Mouse (Mus musculus): Measurements from ENCODE around the gene Ilf2. TPM values are rescaled to one million over a fixed set of nuclear protein-coding genes. Genes with fewer than 3 reads are reported as not detected.

The Ilf2 gene
- polyA plus RNA-seq, 1 experiment from 2014 or later: 31.2 TPM

- no peak overlapping the region for H3K4me3 ChIP-seq (ENCODE audit: inconsistent target)
- H3K36me3 ChIP-seq (ENCODE audit: inconsistent target): no peaks in the 10 kb centered on the region
- WGBS (ENCODE audit: missing documents): 0% methylated on average over 3 of the region's 3 CpGs
- H3K27ac ChIP-seq: no peak overlapping the region
- peaks cover 11% of the 10 kb centered on the region for H3K79me2 ChIP-seq (ENCODE audit: inconsistent target)
Observed at GRCm38 (mm10) chr3:90472213-90472612, 3.7 kb upstream of the Ilf2 start.

GRCm38 (mm10) chr3:90475151-90475830 lies 635 bp upstream of the Ilf2 start:
- Histone ChIP-seq H3K27ac (no peak overlapping the region), H3K36me3 (ENCODE audit: inconsistent target) (no peaks in the 10 kb centered on the region), H3K4me3 (ENCODE audit: inconsistent target) (peak overlapping the region; percentile 30), H3K79me2 (ENCODE audit: inconsistent target) (peaks cover 30% of the 10 kb centered on the region)
- 39% methylated on average over 11 of the region's 16 CpGs for WGBS (ENCODE audit: missing documents)

GRCm38 (mm10) chr3:90486998-90487397 lies 11.1 kb downstream of the Ilf2 start:
- WGBS (ENCODE audit: missing documents): 84% methylated on average over 5 of the region's 5 CpGs
- Histone ChIP-seq H3K36me3 (ENCODE audit: inconsistent target) (peaks cover 42% of the 10 kb centered on the region), H3K27ac (no peak overlapping the region), H3K4me3 (ENCODE audit: inconsistent target) (no peak overlapping the region), H3K79me2 (ENCODE audit: inconsistent target) (peaks cover 10% of the 10 kb centered on the region; the same call in 1 of the 2 replicates)

GRCm38 (mm10) chr3:90488576-90488975 lies 12.7 kb downstream of the Ilf2 start:
- no peak overlapping the region for H3K4me3 ChIP-seq (ENCODE audit: inconsistent target)
- WGBS (ENCODE audit: missing documents): 94% methylated on average over 6 of the region's 6 CpGs
- H3K36me3 ChIP-seq (ENCODE audit: inconsistent target): peaks cover 32% of the 10 kb centered on the region
- H3K27ac ChIP-seq: no peak overlapping the region
- peaks cover 10% of the 10 kb centered on the region; the same call in 1 of the 2 replicates for H3K79me2 ChIP-seq (ENCODE audit: inconsistent target)

GRCm38 (mm10) chr3:90490696-90491256 lies 14.8 kb downstream of the Ilf2 start, which contains the start of gene Snapin:
Gene Snapin (minus strand): TSS chr3:90491033.
- H3K36me3 ChIP-seq (ENCODE audit: inconsistent target): peaks cover 25% of the 10 kb centered on the region; the same call in 1 of the 2 replicates

GRCm38 (mm10) chr3:90491350-90491749 lies 15.4 kb downstream of the Ilf2 start:
- Histone ChIP-seq H3K4me3 (ENCODE audit: inconsistent target) (no peak overlapping the region), H3K36me3 (ENCODE audit: inconsistent target) (peaks cover 25% of the 10 kb centered on the region; the same call in 1 of the 2 replicates), H3K27ac (no peak overlapping the region), H3K79me2 (ENCODE audit: inconsistent target) (peaks cover 10% of the 10 kb centered on the region; the same call in 1 of the 2 replicates)
- 29% methylated on average over 2 of the region's 2 CpGs for WGBS (ENCODE audit: missing documents)

More at GRCm38 (mm10) chr3:90490696-90491256, 14.8 kb downstream of the Ilf2 start, which contains the start of gene Snapin:
- H3K79me2 ChIP-seq (ENCODE audit: inconsistent target): peaks cover 10% of the 10 kb centered on the region; the same call in 1 of the 2 replicates
- peak within 1 kb of the TSS; percentile 12; the same call in 1 of the 2 replicates for H3K27ac ChIP-seq
- H3K4me3 ChIP-seq (ENCODE audit: inconsistent target): peak within 1 kb of the TSS; percentile 65
- under 1% methylated on average over 33 of the region's 37 CpGs for WGBS (ENCODE audit: missing documents)

GRCm38 (mm10) chr3:90493831-90494540 lies 18.1 kb downstream of the Ilf2 start:
- 91% methylated on average over 4 of the region's 4 CpGs for WGBS (ENCODE audit: missing documents)
- peaks cover 10% of the 10 kb centered on the region; the same call in 1 of the 2 replicates for H3K79me2 ChIP-seq (ENCODE audit: inconsistent target)
- no peak overlapping the region for H3K27ac ChIP-seq
- H3K36me3 ChIP-seq (ENCODE audit: inconsistent target): peaks cover 22% of the 10 kb centered on the region; the same call in 1 of the 2 replicates
- no peak overlapping the region for H3K4me3 ChIP-seq (ENCODE audit: inconsistent target)

GRCm38 (mm10) chr3:90495850-90496525 lies 20.1 kb downstream of the Ilf2 start:
- H3K4me3 ChIP-seq (ENCODE audit: inconsistent target): no peak overlapping the region
- H3K36me3 ChIP-seq (ENCODE audit: inconsistent target): peaks cover 30% of the 10 kb centered on the region; the same call in 1 of the 2 replicates
- WGBS (ENCODE audit: missing documents): 94% methylated on average over 7 of the region's 7 CpGs
- no peaks in the 10 kb centered on the region for H3K79me2 ChIP-seq (ENCODE audit: inconsistent target)
- no peak overlapping the region for H3K27ac ChIP-seq

- no peak overlapping the region for H3K4me3 ChIP-seq (ENCODE audit: inconsistent target)
- peaks cover 44% of the 10 kb centered on the region for H3K36me3 ChIP-seq (ENCODE audit: inconsistent target)
- H3K79me2 ChIP-seq (ENCODE audit: inconsistent target): peaks cover 9% of the 10 kb centered on the region; the same call in 1 of the 2 replicates
- no peak overlapping the region for H3K27ac ChIP-seq
Observed at GRCm38 (mm10) chr3:90497597-90497996, 21.7 kb downstream of the Ilf2 start.

GRCm38 (mm10) chr3:90503444-90503843 lies 27.5 kb downstream of the Ilf2 start:
- H3K36me3 ChIP-seq (ENCODE audit: inconsistent target): peaks cover 69% of the 10 kb centered on the region
- WGBS (ENCODE audit: missing documents): 95% methylated on average over 4 of the region's 4 CpGs
- H3K27ac ChIP-seq: no peak overlapping the region
- no peak overlapping the region for H3K4me3 ChIP-seq (ENCODE audit: inconsistent target)
- peaks cover 66% of the 10 kb centered on the region for H3K79me2 ChIP-seq (ENCODE audit: inconsistent target)

- no peak overlapping the region for H3K4me3 ChIP-seq (ENCODE audit: inconsistent target)
- H3K36me3 ChIP-seq (ENCODE audit: inconsistent target): peaks cover 63% of the 10 kb centered on the region
- 96% methylated on average over 5 of the region's 5 CpGs for WGBS (ENCODE audit: missing documents)
- peaks cover 70% of the 10 kb centered on the region for H3K79me2 ChIP-seq (ENCODE audit: inconsistent target)
- H3K27ac ChIP-seq: no peak overlapping the region
Observed at GRCm38 (mm10) chr3:90505216-90505615, 29.3 kb downstream of the Ilf2 start.

- H3K36me3 ChIP-seq (ENCODE audit: inconsistent target): peaks cover 57% of the 10 kb centered on the region
- no peak overlapping the region for H3K4me3 ChIP-seq (ENCODE audit: inconsistent target)
- H3K79me2 ChIP-seq (ENCODE audit: inconsistent target): peaks cover 70% of the 10 kb centered on the region
- no peak overlapping the region for H3K27ac ChIP-seq
- WGBS (ENCODE audit: missing documents): 93% methylated on average over 3 of the region's 3 CpGs
Observed at GRCm38 (mm10) chr3:90506362-90506761, 30.4 kb downstream of the Ilf2 start.

- H3K4me3 ChIP-seq (ENCODE audit: inconsistent target): peak overlapping the region; percentile 84
- H3K79me2 ChIP-seq (ENCODE audit: inconsistent target): peaks cover 54% of the 10 kb centered on the region
- 3% methylated on average over 20 of the region's 20 CpGs for WGBS (ENCODE audit: missing documents)
- peaks cover 36% of the 10 kb centered on the region for H3K36me3 ChIP-seq (ENCODE audit: inconsistent target)
- H3K27ac ChIP-seq: 0 out of 2 replicates have a peak overlapping the region, but pooled peaks have one; percentile 10
Observed at GRCm38 (mm10) chr3:90508287-90508949, 32.5 kb downstream of the Ilf2 start.
